Mouse (Mus musculus) gastrocnemius, postnatal 25 days (tissue): ENCODE measurements around the gene Slc24a1. TPM values are rescaled to one million over a fixed set of nuclear protein-coding genes. Genes with fewer than 3 reads are reported as not detected.

ENCODE experiments used
- DNase-seq: peaks from one replicate; pipeline ENCODE4 v3.0.0; 2022
- microRNA-seq, 2 experiments: library from miRNA; unstranded; fragments of <30 nt; microRNA quantifications; one replicate each; pipeline ENCODE4 v1.2.0; 2021; ENCODE audit warnings: borderline replicate concordance in 2 of 2
- total RNA-seq, 2 experiments: library from RNA; stranded (reverse); gene quantifications; 1 replicate in 1 of 2; 2 replicates in 1 of 2; pipeline ENCODE4 v1.2.3; 2021

The Slc24a1 gene
- total RNA-seq, 2 experiments from 2014 or later = not detected

DNA sequence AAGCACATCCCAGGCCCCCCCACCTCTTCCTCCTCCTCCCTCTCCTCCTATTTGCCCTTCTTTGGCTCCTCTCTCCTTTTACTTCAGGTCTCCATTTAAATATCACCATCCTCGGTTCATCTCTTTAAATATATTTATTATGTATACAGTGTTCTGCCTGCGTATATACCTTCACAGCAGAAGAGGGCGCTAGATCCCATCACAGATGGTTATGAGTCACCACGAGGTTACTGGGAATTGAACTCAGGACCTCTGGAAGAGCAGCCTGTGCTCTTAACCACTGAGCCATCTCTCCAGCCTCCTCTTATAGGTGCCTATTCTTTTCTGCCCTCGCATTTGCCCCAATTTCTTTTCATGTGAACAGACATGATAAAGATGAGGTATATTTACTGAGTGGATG, 13.9 kb downstream of the Slc24a1 start:
- DNase-seq = no peak

DNA sequence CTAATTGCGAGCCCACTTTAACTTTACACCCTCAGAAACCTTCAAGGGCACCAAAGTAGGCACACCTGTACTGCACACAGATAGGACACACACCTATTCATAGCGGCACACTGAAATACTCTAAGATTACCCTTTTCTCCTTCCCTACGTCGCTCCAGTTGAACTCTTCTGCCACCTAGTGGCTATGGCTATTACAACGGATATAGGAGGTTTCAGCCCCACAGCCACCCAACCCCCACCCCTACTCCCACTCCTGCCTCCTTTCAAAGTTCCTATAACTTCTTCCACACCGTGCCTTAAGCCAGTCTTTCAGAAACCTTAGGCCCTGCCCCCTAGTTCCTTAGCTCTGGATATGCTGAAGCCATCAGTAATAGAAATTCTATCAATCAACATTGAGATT, 14.9 kb downstream of the Slc24a1 start:
- peak; percentile 23 for DNase-seq

DNA sequence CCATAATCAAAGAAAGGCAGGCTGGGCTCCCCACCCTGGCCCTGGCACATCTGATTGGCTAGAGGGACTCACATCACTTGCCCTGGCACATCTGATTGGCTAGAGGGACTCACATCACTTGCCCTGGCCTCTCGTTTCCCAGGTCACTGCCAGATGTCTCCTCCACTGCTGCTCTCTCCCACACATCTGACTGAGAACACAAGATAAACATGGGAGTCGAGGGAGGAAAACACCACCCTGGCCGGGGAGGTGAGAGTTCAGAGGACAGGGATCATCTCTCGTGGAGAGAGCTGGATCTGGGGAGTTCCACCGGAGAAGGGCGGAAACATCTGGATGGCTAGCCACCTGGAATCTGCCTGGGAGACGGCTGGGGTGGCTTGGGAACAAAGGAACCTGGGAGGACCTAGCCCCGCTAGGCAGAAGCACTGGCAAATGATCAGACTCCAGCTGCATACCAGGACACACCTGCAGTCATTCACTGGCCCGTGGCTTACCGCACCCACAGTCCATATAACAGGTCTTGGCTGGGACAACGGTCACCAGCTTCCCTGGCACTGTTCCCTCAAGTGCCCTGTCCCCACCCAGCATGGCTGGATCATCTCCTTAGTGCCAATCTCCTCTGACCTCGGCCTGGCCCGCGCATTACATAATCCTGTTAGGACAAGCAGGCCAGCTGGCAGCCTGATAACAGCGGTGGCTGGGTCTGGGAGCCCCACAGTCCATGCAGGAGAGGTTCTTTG, 17.2 kb downstream of the Slc24a1 start:
- peak; percentile 46 for DNase-seq

GRCm38 (mm10) chr9:64931751-64932610, 19.4 kb downstream of the Slc24a1 start:
- no peak for DNase-seq

DNA sequence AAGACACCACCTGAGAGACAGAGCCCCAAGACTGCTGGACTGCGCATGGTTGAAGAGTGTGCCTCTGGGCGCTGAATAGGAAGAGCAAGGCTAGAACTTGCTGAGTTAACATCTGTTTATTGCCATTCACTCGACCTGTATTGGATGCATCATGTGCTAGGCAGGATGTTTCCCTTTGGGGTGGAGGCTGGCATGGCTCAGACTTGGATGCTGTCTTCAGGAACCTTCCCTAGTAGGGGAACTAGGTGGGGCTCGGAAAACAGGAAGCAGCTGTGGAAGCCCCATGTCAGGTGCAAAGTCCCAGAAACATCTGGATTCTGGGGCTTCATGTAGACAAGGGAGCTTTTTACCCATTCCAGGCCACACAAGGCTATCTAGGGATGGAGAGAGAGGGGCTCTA, 21.2 kb downstream of the Slc24a1 start:
- DNase-seq = no peak

DNA sequence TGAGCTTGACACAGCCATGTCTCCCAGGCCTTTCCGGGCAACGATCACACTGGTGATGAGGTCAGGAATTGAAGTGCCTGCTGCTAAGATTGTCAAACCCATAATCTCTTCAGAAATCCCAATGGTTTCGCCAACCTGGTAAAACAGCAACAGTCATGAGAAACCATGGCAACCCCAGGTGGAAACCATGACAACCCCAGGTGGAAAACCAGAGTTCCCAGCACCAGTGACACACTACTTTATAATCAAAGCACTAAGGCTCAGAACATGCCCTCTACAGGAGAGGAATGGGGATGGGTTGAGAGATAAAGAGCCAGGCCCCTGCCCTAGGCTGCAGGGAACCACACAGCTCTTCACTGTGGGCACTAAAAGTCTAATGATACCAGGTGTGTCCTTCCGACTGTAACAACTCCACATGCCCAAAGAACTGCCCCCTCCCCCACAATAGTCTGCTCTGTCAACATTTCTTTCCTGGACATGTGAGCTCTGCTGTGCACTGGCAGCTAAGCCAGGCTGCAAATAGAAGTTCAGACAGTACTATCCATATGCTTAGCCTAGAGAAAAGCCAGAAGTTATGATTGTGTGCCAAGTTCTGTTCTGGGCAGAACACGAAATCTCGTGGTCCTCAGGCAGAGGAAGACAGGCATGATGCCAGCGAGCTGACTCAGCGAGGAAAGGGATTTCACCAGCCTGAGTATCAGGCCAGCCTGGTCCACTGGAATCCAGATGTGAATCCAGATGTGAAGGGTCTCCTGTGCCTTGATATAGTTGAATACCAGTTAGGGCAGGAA, 25.0 kb downstream of the Slc24a1 start:
- DNase-seq = no peak

DNA sequence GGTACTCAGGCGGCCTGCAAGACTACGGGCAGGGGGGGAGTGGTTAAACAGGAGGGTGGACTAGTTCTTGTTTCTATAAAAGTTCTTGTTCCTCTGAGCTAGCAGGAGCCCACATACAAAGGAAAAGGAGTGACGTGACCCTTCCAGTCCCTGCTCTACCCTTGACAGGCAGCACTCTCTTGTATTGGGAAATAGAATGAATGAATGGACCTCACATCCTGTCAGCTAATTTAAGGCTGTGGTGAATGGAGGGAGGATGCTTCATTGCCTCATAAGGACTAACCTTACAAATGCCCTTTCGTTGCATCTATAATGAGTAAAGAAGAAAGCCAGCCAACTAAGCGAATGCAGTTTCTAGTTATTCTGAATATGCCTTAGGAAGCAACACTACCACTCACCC, 25.6 kb downstream of the Slc24a1 start:
- DNase-seq = no peak

GRCm38 (mm10) chr9:64918560-64918959, 32.8 kb downstream of the Slc24a1 start:
- no peak for DNase-seq

GRCm38 (mm10) chr9:64914629-64915028, 36.8 kb downstream of the Slc24a1 start:
- DNase-seq = no peak

DNA sequence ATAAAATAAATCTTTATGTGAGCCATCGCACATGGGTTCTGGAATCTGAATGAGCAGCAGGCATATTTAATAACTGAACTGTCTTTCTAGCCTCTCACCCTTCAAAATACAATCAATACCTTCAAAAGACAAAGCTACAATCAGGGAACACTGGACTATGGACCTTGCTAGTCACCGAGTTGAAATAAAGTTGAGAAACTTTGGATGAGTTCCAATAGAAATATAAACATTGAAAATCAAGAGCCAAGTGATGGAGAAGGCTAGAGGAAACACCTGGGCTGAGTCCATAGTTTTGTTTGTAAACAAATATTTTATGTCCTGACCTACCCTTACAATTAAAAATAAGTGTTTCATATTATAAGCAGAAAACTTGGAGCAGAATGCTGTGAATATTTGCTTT, 37.4 kb downstream of the Slc24a1 start:
- DNase-seq = no peak

- no peak for DNase-seq
Measured at GRCm38 (mm10) chr9:64913406-64913805, 38.0 kb downstream of the Slc24a1 start.

DNA sequence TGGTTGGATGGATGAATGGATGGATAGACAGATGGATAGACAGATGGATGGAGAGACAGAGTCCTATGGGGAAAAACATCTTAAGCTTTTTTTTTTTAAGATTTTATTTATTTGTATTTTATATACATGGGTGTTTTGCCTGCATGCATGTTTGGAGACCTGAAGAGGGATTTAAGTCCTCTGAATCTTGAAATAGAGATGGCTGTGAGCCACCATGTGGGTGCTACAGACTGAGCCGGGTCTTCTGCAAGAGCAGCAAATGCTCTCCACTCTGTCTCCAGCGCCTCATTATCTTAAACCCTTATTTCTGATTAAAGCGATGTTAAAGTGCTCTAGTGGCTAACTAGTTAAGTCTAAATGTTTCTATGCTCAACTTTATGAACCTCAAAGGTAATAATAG, 44.0 kb downstream of the Slc24a1 start:
- no peak for DNase-seq

- no peak for DNase-seq
Measured at GRCm38 (mm10) chr9:64904917-64905640, 46.3 kb downstream of the Slc24a1 start.

DNA sequence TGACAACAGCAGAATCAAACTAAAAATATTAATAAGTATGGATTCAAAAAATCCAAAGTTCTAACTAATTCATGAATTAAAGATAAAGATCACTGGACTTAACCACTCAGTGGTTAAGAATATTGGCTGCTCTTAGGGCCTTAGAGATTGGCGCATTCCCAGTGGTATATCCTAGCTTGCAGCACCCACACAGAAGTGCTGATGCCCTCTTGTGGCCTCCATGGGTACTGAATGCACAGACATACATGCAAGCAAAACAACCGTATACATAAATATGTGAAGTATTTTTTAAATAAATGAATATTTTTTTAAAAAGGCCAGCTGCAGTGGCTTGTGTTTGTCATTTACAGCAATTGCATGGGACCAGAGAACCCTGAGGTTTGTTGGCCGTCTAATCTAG, 48.0 kb downstream of the Slc24a1 start:
- peak; percentile 25 for DNase-seq

DNA sequence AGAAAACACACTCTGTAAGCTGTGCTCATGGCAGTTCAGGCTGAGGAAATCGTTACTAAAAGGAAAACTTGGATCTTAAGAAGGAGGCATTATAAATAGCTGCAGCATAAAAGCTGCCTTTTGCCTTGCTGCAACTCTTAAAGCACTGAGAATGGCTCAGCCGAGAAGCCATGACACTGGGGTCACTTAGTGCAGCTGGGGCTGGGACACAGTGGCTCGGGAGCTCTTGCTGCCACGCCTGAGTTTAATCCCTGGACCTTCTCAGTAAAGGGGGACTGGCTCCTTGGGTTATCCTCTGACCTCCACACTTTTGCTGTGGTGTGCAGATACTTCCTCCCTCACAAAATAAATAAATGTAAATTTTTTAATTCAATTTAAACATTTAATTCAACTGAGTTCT, 48.5 kb downstream of the Slc24a1 start:
- DNase-seq = no peak

GRCm38 (mm10) chr9:64896605-64897004, 54.8 kb downstream of the Slc24a1 start:
- DNase-seq = no peak

GRCm38 (mm10) chr9:64886008-64886407, 65.4 kb downstream of the Slc24a1 start:
- DNase-seq = no peak

Small RNAs within 50 kb of the gene (microRNA-seq; reads per million reads assigned to microRNA genes)
- gene Gm25640 = 0 reads per million in 2 experiments

Other genes starting within 250 kb of the Slc24a1 start
- gene Rab11a, start 213.8 kb downstream of the Slc24a1 start, total RNA-seq = 100 to 1,000 TPM in 1 of 2 experiments, 10 to 100 TPM in 1; 91.4 to 118 TPM
- gene Dennd4a, start 140.3 kb downstream of the Slc24a1 start, total RNA-seq = 1 to 10 TPM; 3.1 to 3.4 TPM
- gene Ints14, start 9.3 kb upstream of the Slc24a1 start, total RNA-seq = 10 to 100 TPM; 15.3 to 17.8 TPM
- 10 to 100 TPM in 1 of 2 experiments, 1 to 10 TPM in 1; 8.2 to 11.9 TPM for gene Hacd3, start 70.1 kb upstream of the Slc24a1 start, total RNA-seq
- 100 to 1,000 TPM; 101 to 128 TPM for gene Dpp8, start 80.8 kb upstream of the Slc24a1 start, total RNA-seq
- gene Igdcc4, start 149.9 kb upstream of the Slc24a1 start, total RNA-seq = 10 to 100 TPM; 26.4 to 27.3 TPM
- gene Igdcc3, start 189.6 kb upstream of the Slc24a1 start, total RNA-seq = under 1 TPM; 0.21 to 0.33 TPM
- 1 to 10 TPM; 3.8 to 5.3 TPM for gene Parp16, start 243.7 kb upstream of the Slc24a1 start, total RNA-seq